Mouse (Mus musculus): ENCODE results near the gene Eef1a1.
"Not testable (repeated sequence)": the region's sequence is repeated elsewhere in the genome, so short reads cannot be mapped to it uniquely, and the experiment has no call there.

Eef1a1 gene

GRCm38 (mm10) chr9:78478009-78478605 lies 10.8 kb downstream of the Eef1a1 start:
- intact Hi-C loops (cut with DNase I), result not testable (repeated sequence)

GRCm38 (mm10) chr9:78477021-78477551 lies 11.9 kb downstream of the Eef1a1 start:
- intact Hi-C loops (cut with DNase I), result no loop called here

- intact Hi-C loops (cut with DNase I), result no loop called here
Measured at GRCm38 (mm10) chr9:78476531-78477020, 12.4 kb downstream of the Eef1a1 start.

DNA sequence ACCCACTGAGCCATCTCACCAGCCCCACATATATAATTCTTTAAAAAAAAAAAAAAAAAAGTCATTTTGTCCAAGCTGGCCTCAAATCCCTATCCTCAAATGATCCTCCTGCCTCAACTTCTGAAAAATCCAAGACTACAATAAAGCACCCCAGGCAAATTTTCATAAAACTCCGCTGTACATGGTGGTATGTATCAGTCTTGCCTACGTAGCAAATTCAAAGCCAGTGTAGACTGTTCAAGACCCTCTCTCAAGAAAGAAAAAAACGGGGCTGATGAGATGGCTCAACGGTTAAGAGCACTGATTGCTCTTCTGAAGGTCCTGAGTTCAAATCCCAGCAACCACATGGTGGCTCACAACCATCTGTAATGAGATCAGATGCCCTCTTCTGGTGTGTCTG lies 13.1 kb downstream of the Eef1a1 start:
- intact Hi-C loops (cut with DNase I), result no loop called here

DNA sequence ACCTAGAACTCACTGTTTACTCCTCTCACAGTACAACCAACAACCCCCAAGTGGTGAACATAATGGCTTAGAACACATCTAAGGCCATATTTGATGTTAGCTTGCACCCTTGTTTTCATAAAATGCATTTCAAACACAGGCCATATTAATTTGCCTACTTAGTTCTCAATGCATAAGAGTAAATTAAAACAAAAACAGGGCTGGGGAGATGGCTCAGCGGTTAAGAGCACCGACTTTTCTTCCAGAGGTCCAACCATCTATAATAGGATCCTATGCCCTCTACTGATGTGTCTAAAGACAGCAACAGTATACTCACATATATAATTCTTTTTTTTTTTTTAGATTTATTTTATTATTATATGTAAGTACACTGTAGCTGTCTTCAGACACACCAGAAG lies 13.6 kb downstream of the Eef1a1 start:
- intact Hi-C loops (cut with DNase I), result no loop called here

DNA sequence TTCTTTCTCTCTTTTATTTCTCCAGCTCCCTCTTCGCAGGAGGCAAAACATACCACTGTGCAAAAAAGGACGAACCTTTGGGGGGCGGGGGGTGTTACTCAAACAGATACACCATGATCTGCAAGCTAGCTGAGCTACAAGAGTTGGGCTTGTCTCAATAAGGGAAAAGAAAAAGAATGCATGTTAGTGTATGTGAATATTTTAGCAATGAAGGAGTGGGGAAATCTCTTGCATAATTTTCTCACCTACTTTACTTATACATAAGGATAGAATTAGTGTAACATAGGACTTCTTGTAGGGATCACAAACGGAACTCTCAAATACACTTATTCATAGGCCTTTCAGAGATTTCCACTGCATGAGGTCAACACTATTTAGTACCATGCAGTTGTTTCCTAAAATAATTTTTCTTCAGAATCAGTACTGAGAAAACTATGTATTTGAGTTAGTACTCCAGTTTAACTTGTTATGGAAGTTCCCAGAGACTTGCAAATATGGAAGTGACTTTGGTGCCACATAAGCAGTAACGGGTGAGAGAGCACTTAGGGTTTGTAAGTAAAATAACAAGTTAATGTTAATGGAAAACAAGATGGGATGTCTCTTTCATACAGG lies 14.1 kb downstream of the Eef1a1 start:
- intact Hi-C loops (cut with DNase I), result loop anchor here (5.0 kb wide), 1 partner anchor 77 kb away; no protein-coding TSS in a partner anchor

- intact Hi-C loops (cut with DNase I), result loop anchor here (5.0 kb wide), 1 partner anchor 78 kb away; no protein-coding TSS in a partner anchor
Measured at GRCm38 (mm10) chr9:78474270-78474669, 14.7 kb downstream of the Eef1a1 start.

- intact Hi-C loops (cut with DNase I), result loop anchor here (5.0 kb wide), 1 partner anchor 79 kb away; no protein-coding TSS in a partner anchor
Measured at GRCm38 (mm10) chr9:78473588-78473987, 15.4 kb downstream of the Eef1a1 start.

GRCm38 (mm10) chr9:78465725-78466124 lies 23.2 kb downstream of the Eef1a1 start:
- intact Hi-C loops (cut with DNase I), result no loop called here

DNA sequence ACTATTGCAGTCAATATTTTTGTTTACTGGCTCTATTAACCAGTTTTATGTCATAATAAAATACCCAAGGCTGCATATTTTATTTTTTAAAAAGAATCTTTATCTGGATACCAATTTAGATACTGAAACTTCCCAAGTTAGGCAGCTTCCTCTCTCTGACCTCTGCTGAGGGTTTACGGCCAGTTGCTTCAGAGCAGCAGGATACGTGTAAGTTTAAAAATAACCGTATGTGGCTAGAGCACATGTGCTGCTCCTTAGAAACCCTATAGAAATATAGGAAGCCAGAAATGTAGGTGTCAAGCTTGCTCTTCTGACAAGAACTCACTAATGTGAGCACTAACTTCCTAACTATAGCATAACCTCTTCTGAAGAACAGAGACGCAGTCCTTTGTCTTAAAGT lies 25.6 kb downstream of the Eef1a1 start:
- intact Hi-C loops (cut with DNase I), result no loop called here

GRCm38 (mm10) chr9:78457026-78457425 lies 31.9 kb downstream of the Eef1a1 start:
- intact Hi-C loops (cut with DNase I), result no loop called here

GRCm38 (mm10) chr9:78451382-78451781 lies 37.6 kb downstream of the Eef1a1 start:
- intact Hi-C loops (cut with DNase I), result no loop called here

DNA sequence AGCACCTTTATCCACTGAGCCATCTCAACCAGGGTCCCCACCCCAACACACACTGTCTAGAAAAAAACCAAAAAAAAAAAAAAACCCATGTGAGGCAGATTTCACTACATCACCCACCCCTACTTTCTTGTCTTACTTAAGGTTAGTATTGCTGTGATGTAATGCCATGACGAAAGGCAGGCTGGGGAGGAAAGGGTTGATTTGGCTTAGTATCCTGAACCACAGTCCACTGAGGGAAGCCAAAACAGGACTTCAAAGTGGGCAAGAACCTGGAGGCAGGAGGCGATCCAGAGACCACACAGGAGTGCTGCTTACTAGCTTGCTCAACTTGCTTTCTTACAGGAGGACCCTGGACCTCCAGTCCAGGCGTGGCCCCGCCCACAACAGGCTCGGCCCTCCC lies 38.5 kb downstream of the Eef1a1 start:
- intact Hi-C loops (cut with DNase I), result no loop called here

DNA sequence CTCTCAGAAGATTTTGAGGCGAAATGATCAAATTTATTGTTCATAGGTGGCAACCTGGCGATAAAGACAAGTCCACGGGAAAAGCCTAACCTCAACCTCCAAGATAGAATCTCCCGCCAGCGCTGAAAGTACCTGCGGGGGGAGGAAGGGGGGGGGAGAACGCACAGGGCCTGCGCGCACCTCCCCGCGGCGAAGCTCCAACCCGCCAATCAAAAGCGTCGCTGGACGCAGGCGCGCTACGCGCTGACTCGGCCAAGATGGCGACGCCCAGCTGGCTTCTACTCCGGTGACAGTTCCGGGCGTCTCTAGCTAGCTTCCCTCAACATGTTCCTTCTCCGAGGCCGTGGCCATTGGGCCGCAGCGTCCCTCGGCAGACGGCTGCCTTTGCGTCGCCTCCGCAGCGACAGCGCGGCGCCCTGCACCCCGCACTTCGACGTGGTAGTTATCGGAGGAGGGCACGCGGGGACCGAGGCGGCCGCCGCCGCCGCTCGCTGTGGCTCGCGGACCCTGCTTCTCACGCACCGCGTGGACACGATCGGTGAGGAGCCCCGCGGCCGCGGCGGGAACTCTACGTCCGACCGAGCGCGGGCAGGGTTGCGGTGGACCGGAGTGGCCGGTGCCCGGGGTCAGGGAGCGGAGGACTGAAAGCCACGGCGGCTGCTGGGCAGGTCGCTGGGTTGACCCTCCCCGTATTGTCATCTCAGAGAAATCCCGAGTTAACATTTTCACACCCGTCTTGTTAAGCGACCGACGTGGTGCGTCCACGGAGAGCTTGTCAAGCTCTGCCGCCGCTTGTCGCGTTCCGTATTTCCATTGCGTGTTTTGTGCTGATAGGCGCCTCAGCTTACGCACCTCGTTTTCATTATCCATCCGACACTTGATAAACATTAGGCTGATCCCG lies 40.7 kb downstream of the Eef1a1 start, which contains the start of the genes Mto1 and Gm17324:
Gene Mto1, plus strand, starts transcription at position 236 of the 901 bp plus-strand sequence.
Gene Gm17324, minus strand, starts transcription at position 814 of the 901 bp plus-strand sequence.
- intact Hi-C loops (cut with DNase I), result no loop called here

DNA sequence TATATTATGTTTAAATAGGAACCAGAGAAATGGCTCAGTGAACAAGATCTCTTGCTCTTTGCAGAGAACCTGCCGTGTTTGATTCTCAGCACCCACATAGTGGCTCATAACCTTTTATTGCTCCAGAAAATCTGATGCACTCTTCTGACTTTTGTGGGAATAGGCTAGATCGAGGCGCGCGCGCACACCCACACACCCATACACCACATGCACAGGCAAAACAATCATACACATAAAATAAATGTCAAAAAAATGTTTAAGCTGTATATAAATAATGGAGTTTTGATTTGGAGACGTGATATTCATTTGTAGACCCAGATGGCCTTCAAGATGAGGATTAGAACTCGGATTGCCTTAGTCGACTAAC lies 41.4 kb downstream of the Eef1a1 start:
- intact Hi-C loops (cut with DNase I), result no loop called here

- intact Hi-C loops (cut with DNase I), result no loop called here
Measured at GRCm38 (mm10) chr9:78442579-78443392, 46.2 kb downstream of the Eef1a1 start, which contains the start of gene Cgas. TSS of gene Cgas (minus strand) at chr9:78443237.

DNA sequence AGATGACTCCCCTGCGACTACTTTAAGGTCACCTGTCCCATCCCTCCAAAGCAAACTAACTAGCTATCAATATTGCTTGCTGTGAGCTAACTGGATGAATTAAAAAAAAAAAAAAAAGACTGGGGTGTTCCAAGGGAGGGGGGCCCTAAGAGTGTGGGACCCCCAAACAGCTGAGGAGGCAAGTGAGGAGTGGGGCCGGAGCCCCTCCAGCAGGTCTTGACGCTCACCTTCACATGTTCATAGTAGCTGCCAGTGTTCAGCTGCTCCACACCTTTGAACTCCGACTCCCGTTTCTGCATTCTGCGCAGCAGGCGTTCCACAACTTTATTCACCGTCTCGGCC lies 46.7 kb downstream of the Eef1a1 start:
- intact Hi-C loops (cut with DNase I), result no loop called here

- intact Hi-C loops (cut with DNase I), result no loop called here
Measured at GRCm38 (mm10) chr9:78439426-78439825, 49.5 kb downstream of the Eef1a1 start.

GRCm38 (mm10) chr9:78432471-78432870 lies 56.5 kb downstream of the Eef1a1 start:
- intact Hi-C loops (cut with DNase I), result no loop called here

DNA sequence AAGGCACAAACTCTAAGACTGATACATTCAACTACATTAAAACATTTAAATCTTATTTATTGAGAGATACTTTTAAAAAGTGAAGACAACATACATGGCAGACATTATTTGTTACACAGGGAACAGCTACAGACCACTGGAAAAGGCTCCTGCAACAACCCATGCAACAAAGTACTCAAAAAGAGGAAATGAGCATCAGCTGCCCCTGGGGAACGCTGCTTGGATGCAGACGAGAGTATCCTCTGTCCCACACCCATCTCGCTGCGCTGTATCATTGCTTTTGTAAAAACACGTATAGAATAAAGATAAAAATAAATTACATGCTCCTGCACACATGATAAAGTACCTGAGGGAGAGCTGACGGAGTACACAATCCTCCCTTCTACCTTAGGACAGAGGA lies 58.5 kb downstream of the Eef1a1 start:
- intact Hi-C loops (cut with DNase I), result no loop called here

- intact Hi-C loops (cut with DNase I), result no loop called here
Measured at GRCm38 (mm10) chr9:78429551-78429950, 59.4 kb downstream of the Eef1a1 start.
